Mouse (Mus musculus) ES-Bruce4 (cell line): Measurements from ENCODE around the gene Rpsa. TPM values are rescaled to one million over a fixed set of nuclear protein-coding genes. Genes with fewer than 3 reads are reported as not detected.
A peak's percentile ranks its signal among the peaks of the same experiment; 100 is the strongest.

ENCODE experiments used
- H3K27ac ChIP-seq: 2 replicates; pipeline ENCODE4 v1.5.1; 2012; ENCODE audit warnings: low read length, inconsistent platforms; ENCODE audit not compliant: insufficient read depth
- H3K27me3 ChIP-seq: 2 replicates; pipeline ENCODE4 v1.6.1; 2012; ENCODE audit warnings: mild to moderate bottlenecking, low read length, inconsistent platforms; ENCODE audit not compliant: control insufficient read depth, poor library complexity, insufficient read depth, severe bottlenecking
- H3K36me3 ChIP-seq: 2 replicates; pipeline ENCODE4 v1.6.1; 2012; ENCODE audit warnings: inconsistent platforms, mild to moderate bottlenecking, low read length, moderate library complexity; ENCODE audit not compliant: control insufficient read depth, poor library complexity, insufficient read depth, severe bottlenecking
- H3K4me1 ChIP-seq: one replicate; pipeline ENCODE4 v1.8.1; 2011; ENCODE audit warnings: low read length; ENCODE audit not compliant: control insufficient read depth, insufficient read depth
- H3K4me3 ChIP-seq: 2 replicates; pipeline ENCODE4 v1.5.1; 2011; ENCODE audit warnings: low read depth, mild to moderate bottlenecking, low read length
- H3K9ac ChIP-seq: 2 replicates; pipeline ENCODE4 v1.6.1; 2012; ENCODE audit warnings: low read depth, mild to moderate bottlenecking, inconsistent platforms; ENCODE audit not compliant: poor library complexity, severe bottlenecking
- H3K9me3 ChIP-seq: replicated peaks from 2 replicates; pipeline ENCODE4 v1.6.1; 2012; ENCODE audit warnings: mild to moderate bottlenecking, low read length, inconsistent platforms; ENCODE audit not compliant: control insufficient read depth, poor library complexity, insufficient read depth, severe bottlenecking
- CTCF ChIP-seq: IDR thresholded peaks from one replicate; pipeline ENCODE4 v1.8.1; 2011; ENCODE audit warnings: low read depth, low read length
- EP300 ChIP-seq: IDR thresholded peaks from 2 replicates; pipeline ENCODE4 v1.6.1; 2011; ENCODE audit warnings: low read depth, low read length; ENCODE audit not compliant: insufficient read depth
- POLR2A ChIP-seq: IDR thresholded peaks from one replicate; pipeline ENCODE4 v1.8.1; 2011; ENCODE audit warnings: low read length; ENCODE audit not compliant: insufficient read depth
- polyA plus RNA-seq: library from polyadenylated mRNA; stranded (reverse); fragments of >200 nt; gene quantifications from 2 replicates; pipeline ENCODE4 v1.2.4, GENCODE M21; 2011; ENCODE audit warnings: low read depth; ENCODE audit not compliant: missing spikeins, insufficient read depth, insufficient read length

Gene Rpsa
- polyA plus RNA-seq, 1 experiment = 2,205 TPM

DNA sequence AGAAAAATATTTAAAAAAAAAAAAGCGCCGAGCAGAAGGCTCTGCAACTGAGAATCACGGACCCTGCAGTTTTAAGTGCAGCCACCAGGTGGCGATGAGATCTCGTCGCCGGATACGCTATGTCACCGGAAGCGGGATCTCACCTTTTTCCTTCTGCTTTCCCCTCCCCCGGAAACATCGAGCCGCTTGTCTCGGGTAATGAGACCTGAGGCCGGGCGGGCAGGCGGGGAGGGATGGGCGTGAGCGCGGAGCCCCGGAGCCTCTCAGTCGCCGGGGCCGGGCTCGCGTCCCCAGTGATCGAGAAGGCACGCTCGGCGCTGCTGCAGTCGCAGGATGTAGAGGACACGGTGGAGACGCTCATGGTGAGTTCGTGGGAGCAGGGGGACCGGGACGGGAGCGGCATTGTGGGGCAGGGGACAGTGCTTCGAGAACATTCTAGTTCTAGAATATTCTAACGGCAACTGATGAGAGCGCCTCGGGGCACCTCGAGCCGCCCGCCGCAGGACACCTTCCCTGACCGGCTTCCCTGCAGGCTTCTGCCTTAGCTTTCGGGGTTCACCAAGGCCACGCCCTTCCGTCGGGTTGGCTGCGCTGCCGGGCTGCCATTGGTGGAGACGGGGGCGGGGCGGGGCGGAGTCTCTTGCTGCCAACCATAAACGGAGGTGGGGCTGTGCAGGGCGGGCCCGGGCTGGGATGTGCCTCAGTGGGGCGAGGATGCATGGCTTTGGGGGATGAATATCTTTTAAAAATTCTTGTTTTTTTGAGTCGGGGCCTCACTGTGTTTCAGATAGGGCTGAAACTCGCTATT, 17.1 kb upstream of the Rpsa start, which contains the start of gene Slc25a38:
Gene Slc25a38, plus strand, starts transcription at position 164 of the 808 bp plus-strand sequence.
- TF ChIP-seq CTCF = peak; percentile 73
- TF ChIP-seq EP300 = no peak
- peak; percentile 36 for TF ChIP-seq POLR2A
- no peaks in the 10 kb centered on the region for H3K27me3 ChIP-seq
- H3K36me3 ChIP-seq = no peaks in the 10 kb centered on the region
- H3K4me1 ChIP-seq = peaks cover 2% of the 10 kb centered on the region
- no peaks in the 10 kb centered on the region for H3K9me3 ChIP-seq
- peak within 1 kb of the TSS; percentile 83 for H3K4me3 ChIP-seq
- peak within 1 kb of the TSS; percentile 40 for H3K9ac ChIP-seq
- H3K27ac ChIP-seq = peak within 1 kb of the TSS; percentile 41

DNA sequence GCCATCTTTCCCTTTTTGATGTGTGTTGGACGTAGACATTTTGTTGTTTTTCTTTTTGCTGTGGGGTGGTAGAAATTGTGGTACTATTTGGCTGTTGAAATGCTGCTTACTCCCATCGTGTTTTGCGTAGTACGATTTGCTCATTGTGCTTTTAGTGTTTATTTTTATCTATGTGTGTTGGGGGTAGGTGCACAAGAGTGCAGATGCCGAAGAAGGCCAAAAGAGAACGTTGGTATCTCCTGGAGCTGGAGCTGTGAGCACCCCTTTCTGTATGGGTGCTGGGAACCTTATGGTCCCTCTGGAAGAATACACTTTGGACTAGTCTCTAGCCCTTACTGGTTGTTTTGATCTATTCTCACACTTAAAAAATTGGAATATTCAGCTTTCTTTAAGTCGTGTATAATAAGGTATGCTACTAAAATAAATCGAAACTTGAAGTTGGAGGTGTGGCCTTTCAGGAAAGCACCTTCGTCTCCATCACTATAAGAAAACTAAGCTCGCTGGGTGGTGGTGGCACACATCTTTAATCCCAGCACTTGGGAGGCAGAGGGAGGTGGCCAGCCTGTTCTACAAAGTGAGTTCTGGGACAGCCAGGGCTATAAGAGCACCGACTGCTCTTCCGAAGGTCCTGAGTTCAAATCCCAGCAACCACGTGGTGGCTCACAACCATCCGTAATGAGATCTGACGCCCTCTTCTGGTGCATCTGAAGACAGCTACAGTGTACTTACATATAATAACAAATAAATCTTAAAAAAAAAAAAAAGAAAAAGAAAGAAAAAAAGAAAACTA, 16.1 kb upstream of the Rpsa start:
- H3K4me1 ChIP-seq = peaks cover 4% of the 10 kb centered on the region
- peak overlapping the region; percentile 41; the same call in 1 of the 2 replicates for H3K27ac ChIP-seq
- H3K9me3 ChIP-seq = no peaks in the 10 kb centered on the region
- no peak for TF ChIP-seq CTCF
- no peak for TF ChIP-seq EP300
- TF ChIP-seq POLR2A = no peak
- peak overlapping the region; percentile 40 for H3K9ac ChIP-seq
- no peaks in the 10 kb centered on the region for H3K27me3 ChIP-seq
- H3K4me3 ChIP-seq = peak overlapping the region; percentile 61
- H3K36me3 ChIP-seq = no peaks in the 10 kb centered on the region

DNA sequence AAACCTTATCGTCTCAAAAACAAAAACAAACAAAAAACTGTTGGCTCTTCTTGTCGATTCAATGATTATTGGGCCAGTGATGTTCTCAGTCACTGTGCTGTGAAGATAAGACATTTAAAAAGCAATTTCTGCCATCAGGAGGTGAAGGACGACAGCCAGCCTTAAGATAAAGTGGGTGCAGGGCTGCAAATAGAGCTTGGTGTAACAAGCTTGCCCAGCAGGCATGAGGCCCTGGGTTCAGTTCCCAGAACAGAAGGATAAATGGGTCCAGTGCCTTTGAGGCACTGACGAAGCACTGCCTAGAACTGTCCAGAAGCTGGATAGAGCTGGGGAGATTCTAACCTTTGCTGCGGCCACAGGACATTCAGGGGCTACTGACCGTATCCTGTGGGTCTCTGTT, 15.0 kb upstream of the Rpsa start:
- H3K27ac ChIP-seq = no peak overlapping the region
- no peak for TF ChIP-seq EP300
- TF ChIP-seq CTCF = no peak
- TF ChIP-seq POLR2A = no peak
- no peak overlapping the region for H3K9ac ChIP-seq
- no peak overlapping the region for H3K4me3 ChIP-seq
- peaks cover 4% of the 10 kb centered on the region for H3K4me1 ChIP-seq
- H3K36me3 ChIP-seq = no peaks in the 10 kb centered on the region
- H3K9me3 ChIP-seq = no peaks in the 10 kb centered on the region
- no peaks in the 10 kb centered on the region for H3K27me3 ChIP-seq

GRCm38 (mm10) chr9:120113456-120113855, 14.0 kb upstream of the Rpsa start:
- TF ChIP-seq EP300 (no peak), CTCF (no peak)
- Histone ChIP-seq H3K9me3 (no peaks in the 10 kb centered on the region), H3K4me1 (peaks cover 4% of the 10 kb centered on the region), H3K4me3 (no peak overlapping the region), H3K9ac (no peak overlapping the region), H3K27ac (no peak overlapping the region), H3K27me3 (no peaks in the 10 kb centered on the region), H3K36me3 (no peaks in the 10 kb centered on the region; the same call in 1 of the 2 replicates)

GRCm38 (mm10) chr9:120114051-120114788, 13.3 kb upstream of the Rpsa start:
- Histone ChIP-seq H3K9ac (no peak overlapping the region), H3K27ac (no peak overlapping the region), H3K36me3 (no peaks in the 10 kb centered on the region; the same call in 1 of the 2 replicates), H3K4me1 (peaks cover 4% of the 10 kb centered on the region), H3K27me3 (no peaks in the 10 kb centered on the region), H3K4me3 (no peak overlapping the region), H3K9me3 (no peaks in the 10 kb centered on the region)
- TF ChIP-seq EP300 (no peak), CTCF (no peak), POLR2A (no peak)
